Mouse (Mus musculus): ENCODE data around the gene Med26.

DNA sequence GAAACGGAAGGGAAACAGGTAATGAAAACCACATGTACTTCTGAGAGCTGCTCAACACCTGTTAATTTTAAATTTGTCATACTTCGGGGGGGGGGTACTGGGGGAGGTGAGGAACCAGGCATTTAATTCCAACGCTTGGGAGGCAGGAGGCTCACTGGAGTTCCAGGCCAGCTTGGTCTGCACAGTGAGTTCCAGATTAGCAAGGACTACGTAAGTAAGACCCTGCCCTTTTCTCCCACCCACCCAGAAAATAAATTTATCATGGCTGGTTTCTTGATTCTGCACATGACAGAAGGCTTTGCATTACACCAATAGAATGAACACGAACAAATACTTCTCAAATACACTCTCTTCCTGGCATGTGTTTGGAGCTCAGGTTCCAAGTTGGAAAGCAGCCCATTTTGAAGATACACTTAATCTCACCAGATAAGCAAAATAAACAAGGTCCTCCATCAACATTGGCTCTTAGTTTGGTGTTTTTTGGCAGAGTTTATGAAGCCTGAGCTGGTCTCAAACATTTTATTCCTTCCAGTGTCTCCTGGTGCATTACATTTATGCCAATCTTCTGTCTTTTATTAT, 1.3 kb upstream of the Med26 start:
- TF ChIP-seq CTCF (IDR thresholded peaks at IDR 0.05; ENCODE audit: extremely low read depth, insufficient read depth, insufficient read length, insufficient replicate concordance) (no peak), POLR2A (IDR thresholded peaks at IDR 0.05; ENCODE audit: low read depth, low read length) (no peak)

Data from spleen, adult 2 months (tissue).